Mouse (Mus musculus) hindbrain, postnatal 0 days (tissue): Measurements from ENCODE around the gene Ciao2b. TPM values are rescaled to one million over a fixed set of nuclear protein-coding genes. Genes with fewer than 3 reads are reported as not detected.
A peak's percentile ranks its signal among the peaks of the same experiment; 100 is the strongest.
"Not testable (repeated sequence)": the region's sequence is repeated elsewhere in the genome, so short reads cannot be mapped to it uniquely, and the experiment has no call there.

Experiments
- ATAC-seq: fragments of 200-750 bp; cut with Nextera tagmentation; 2 replicates; pipeline ENCODE4 v1.8.0; 2017; ENCODE audit warnings: mild to moderate bottlenecking, moderate TSS enrichment, moderate library complexity
- DNase-seq: peaks from one replicate; pipeline ENCODE4 v3.0.0-alpha.2; 2015; ENCODE audit warnings: low spot score
- H3K27ac ChIP-seq: fragments of 300-500 bp; sonication (generic); 2 replicates; pipeline ENCODE4 v1.5.1; 2014; ENCODE audit warnings: mild to moderate bottlenecking
- H3K27me3 ChIP-seq: fragments of 300-500 bp; sonication (generic); 2 replicates; pipeline ENCODE4 v1.6.1; 2014; ENCODE audit warnings: low read length, mixed read lengths; ENCODE audit not compliant: insufficient read depth
- H3K36me3 ChIP-seq: fragments of 300-500 bp; sonication (generic); 2 replicates; pipeline ENCODE4 v1.6.1; 2014; ENCODE audit warnings: low read length, mixed read lengths; ENCODE audit not compliant: insufficient read depth
- H3K4me1 ChIP-seq: fragments of 300-500 bp; sonication (generic); 2 replicates; pipeline ENCODE4 v1.6.1; 2014; ENCODE audit warnings: antibody characterized with exemption, low read length, mixed read lengths; ENCODE audit not compliant: insufficient read depth
- H3K4me2 ChIP-seq: fragments of 300-500 bp; sonication (generic); 2 replicates; pipeline ENCODE4 v1.6.1; 2014; ENCODE audit warnings: low read depth, mild to moderate bottlenecking, low read length, moderate library complexity, mixed read lengths
- H3K4me3 ChIP-seq: fragments of 300-500 bp; sonication (generic); 2 replicates; pipeline ENCODE4 v1.5.1; 2014; ENCODE audit warnings: low read length
- H3K9ac ChIP-seq: fragments of 300-500 bp; sonication (generic); replicated peaks from 2 replicates; pipeline ENCODE4 v1.6.1; 2014; ENCODE audit warnings: mild to moderate bottlenecking, low read length, moderate library complexity, mixed read lengths
- H3K9me3 ChIP-seq: fragments of 300-500 bp; sonication (generic); 2 replicates; pipeline ENCODE4 v1.6.1; 2016; ENCODE audit warnings: low read length, mixed read lengths
- CTCF ChIP-seq: IDR thresholded peaks from 2 replicates; pipeline ENCODE4 v1.5.1; 2016; ENCODE audit warnings: antibody characterized with exemption, control low read depth, low read depth
- WGBS: fragments of 180-500 bp; shearing (Covaris S2); extraction: QIAGEN DNeasy Blood & Tissue Kit; methylation state at CpG from one replicate; pipeline ENCODE4 v1.1.7; 2014; 5-methylcytosine and 5-hydroxymethylcytosine counted together
- polyA plus RNA-seq: library from polyadenylated mRNA; unstranded; fragments of >200 nt; fragmentation: Nextera tagmentation; extraction: Ambion mirVana; gene quantifications from 2 replicates; pipeline ENCODE4 v1.2.1, GENCODE M21; 2015
- total RNA-seq: library from RNA; depleted of rRNA; stranded (reverse); fragments of >200 nt; gene quantifications from 2 replicates; pipeline ENCODE4 v1.2.3, GENCODE M21; 2014; rRNA removed

Gene Ciao2b
- 55.2 and 73.6 TPM in 2 replicates for total RNA-seq
- 103 and 104 TPM in 2 replicates for polyA plus RNA-seq

- Histone ChIP-seq H3K27me3 (no peaks in the 10 kb centered on the region), H3K4me1 (peaks cover 16% of the 10 kb centered on the region), H3K27ac (peak within 1 kb of the TSS; percentile 80), H3K9ac (peak within 1 kb of the TSS; percentile 82), H3K9me3 (no peaks in the 10 kb centered on the region), H3K36me3 (no peaks in the 10 kb centered on the region), H3K4me3 (peak within 1 kb of the TSS; percentile 89), H3K4me2 (peak within 1 kb of the TSS; percentile 71)
- DNase-seq (peak; percentile 95), ATAC-seq (peak; percentile 97)
- TF ChIP-seq CTCF = no peak
- under 1% methylated on average over 66 of the region's 66 CpGs for WGBS
Observed at GRCm38 (mm10) chr8:104641426-104642323, at the start of gene Ciao2b. Gene Ciao2b (minus strand): TSS chr8:104641965.

GRCm38 (mm10) chr8:104688433-104688832 is 46.7 kb upstream of the Ciao2b start:
- TF ChIP-seq CTCF = no peak
- Histone ChIP-seq H3K9ac (no peak overlapping the region), H3K9me3 (no peaks in the 10 kb centered on the region), H3K4me3 (no peak overlapping the region), H3K4me2 (no peak overlapping the region), H3K27ac (no peak overlapping the region), H3K36me3 (no peaks in the 10 kb centered on the region), H3K27me3 (no peaks in the 10 kb centered on the region), H3K4me1 (no peaks in the 10 kb centered on the region)
- no peak for DNase-seq
- WGBS = 92% methylated on average over 4 of the region's 4 CpGs
- ATAC-seq = no peak

- no peaks in the 10 kb centered on the region for H3K36me3 ChIP-seq
- no peak overlapping the region for H3K9ac ChIP-seq
- ATAC-seq (no peak), DNase-seq (no peak)
- no peaks in the 10 kb centered on the region for H3K4me1 ChIP-seq
- H3K4me2 ChIP-seq = no peak overlapping the region
- WGBS = 74% methylated on average over 4 of the region's 4 CpGs
- no peak overlapping the region for H3K27ac ChIP-seq
- no peak overlapping the region for H3K4me3 ChIP-seq
- no peak for TF ChIP-seq CTCF
- H3K27me3 ChIP-seq = no peaks in the 10 kb centered on the region
- no peaks in the 10 kb centered on the region for H3K9me3 ChIP-seq
Observed at GRCm38 (mm10) chr8:104655614-104656013, 13.8 kb upstream of the Ciao2b start.

DNA sequence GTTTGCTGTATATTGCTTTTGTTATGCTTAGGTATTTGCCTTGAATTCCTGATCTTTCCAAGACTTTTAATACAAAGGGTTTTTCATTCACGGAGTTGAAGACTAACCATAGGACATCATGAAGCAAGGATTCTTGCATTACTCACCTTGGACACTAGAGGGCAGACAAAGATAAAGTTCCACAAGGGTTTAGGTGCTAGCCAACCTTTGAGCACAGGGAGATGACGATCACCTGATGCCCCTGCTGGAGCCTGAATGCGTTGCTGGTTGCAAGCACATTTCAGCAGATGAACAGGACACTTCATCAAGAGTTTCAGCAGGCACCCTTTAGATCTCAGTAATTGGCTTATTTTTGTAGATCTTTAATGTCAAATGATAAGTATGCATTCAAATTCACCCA is 13.2 kb upstream of the Ciao2b start:
- peak; percentile 95 for DNase-seq
- Histone ChIP-seq H3K4me3 (no peak overlapping the region), H3K36me3 (no peaks in the 10 kb centered on the region), H3K9ac (no peak overlapping the region), H3K27ac (no peak overlapping the region), H3K4me2 (no peak overlapping the region), H3K4me1 (no peaks in the 10 kb centered on the region), H3K27me3 (no peaks in the 10 kb centered on the region), H3K9me3 (no peaks in the 10 kb centered on the region)
- peak; percentile 91 for ATAC-seq
- under 1% methylated on average over 3 of the region's 3 CpGs for WGBS
- peak; percentile 98 for TF ChIP-seq CTCF

DNA sequence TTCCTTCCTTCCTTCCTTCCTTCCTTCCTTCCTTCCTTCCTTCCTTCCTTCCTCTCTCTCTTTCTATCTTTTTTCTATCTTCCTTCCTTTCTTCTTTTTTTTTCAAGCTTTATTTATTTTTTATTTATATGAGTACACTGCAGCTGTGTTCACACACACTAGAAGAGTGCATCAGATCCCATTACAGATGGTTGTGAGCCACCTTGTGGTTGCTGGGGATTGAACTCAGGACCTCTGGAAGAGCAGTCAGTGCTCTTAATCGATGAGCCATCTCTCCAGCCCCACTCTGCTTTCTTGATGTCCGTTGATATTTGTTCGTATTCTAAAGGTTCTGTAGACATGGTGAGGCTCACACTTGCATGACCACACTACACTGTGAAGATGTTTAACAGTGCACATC is 2.4 kb upstream of the Ciao2b start:
- not testable (repeated sequence) for DNase-seq, H3K9me3 ChIP-seq, H3K36me3 ChIP-seq, H3K4me2 ChIP-seq, H3K27me3 ChIP-seq, ATAC-seq, H3K27ac ChIP-seq, H3K4me3 ChIP-seq, H3K9ac ChIP-seq
- peaks cover 16% of the 10 kb centered on the region for H3K4me1 ChIP-seq
- 72% methylated on average over 3 of the region's 3 CpGs for WGBS
- peak; percentile 25 for TF ChIP-seq CTCF

DNA sequence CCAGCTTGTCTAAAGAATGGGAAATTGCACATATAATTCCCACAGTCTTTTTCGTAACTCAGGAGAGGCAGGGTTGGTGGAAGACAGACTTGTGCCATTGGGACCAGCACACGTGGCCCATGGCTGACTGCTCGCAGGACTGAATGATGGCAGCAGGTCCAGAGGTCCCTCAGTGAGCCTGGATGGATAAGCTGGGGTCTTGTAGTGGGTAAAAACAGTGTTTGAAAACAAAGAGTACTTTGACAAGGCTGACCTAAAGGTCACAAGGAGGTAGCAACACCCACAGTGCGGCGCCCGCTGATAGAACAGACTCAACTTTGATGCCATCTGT is 524 bp upstream of the Ciao2b start:
- TF ChIP-seq CTCF = no peak
- DNase-seq = no peak

More for the DNA sequence above, 524 bp upstream of the Ciao2b start:
- ATAC-seq = peak; percentile 37
- Histone ChIP-seq H3K36me3 (no peaks in the 10 kb centered on the region), H3K4me2 (peak overlapping the region; percentile 71), H3K27me3 (no peaks in the 10 kb centered on the region), H3K9ac (peak overlapping the region; percentile 82), H3K4me1 (peaks cover 16% of the 10 kb centered on the region), H3K9me3 (no peaks in the 10 kb centered on the region), H3K4me3 (peak overlapping the region; percentile 89), H3K27ac (peak overlapping the region; percentile 80)
- 71% methylated on average over 6 of the region's 6 CpGs for WGBS
